Mouse (Mus musculus): ENCODE data around the gene Grin2c. TPM values are rescaled to one million over a fixed set of nuclear protein-coding genes. Genes with fewer than 3 reads are reported as not detected.

Grin2c gene
- total RNA-seq (2023): not detected

GRCm38 (mm10) chr11:115267061-115267883 lies at the start of gene Grin2c:
TSS of gene Grin2c (minus strand) at chr11:115267243.

GRCm38 (mm10) chr11:115306863-115307262 lies 39.8 kb upstream of the Grin2c start, which contains the start of gene Otop2:
TSS of gene Otop2 (plus strand) at chr11:115307163.

GRCm38 (mm10) chr11:115297214-115297826 lies 30.3 kb upstream of the Grin2c start, which contains the start of gene Fads6:
TSS of gene Fads6 (minus strand) at chr11:115297663.

GRCm38 (mm10) chr11:115276780-115277603 lies 9.9 kb upstream of the Grin2c start, which contains the start of gene Fdxr:
TSS of gene Fdxr (minus strand) at chr11:115277050.

Other genes starting within 250 kb of the Grin2c start
- 1 to 10 TPM; 1.1 to 1.7 TPM for gene Cd300ld4, start 240.2 kb downstream of the Grin2c start, total RNA-seq (2023)
- 100 to 1,000 TPM; 259 to 275 TPM for gene Cd300ld5, start 229.5 kb downstream of the Grin2c start, total RNA-seq (2023)
- gene Cd300ld3, start 218.8 kb downstream of the Grin2c start, total RNA-seq (2023): 100 to 1,000 TPM; 153 to 264 TPM
- gene Cd300e, start 205.1 kb downstream of the Grin2c start, total RNA-seq (2023): 100 to 1,000 TPM; 126 to 137 TPM
- 1 to 10 TPM; 1.5 to 1.6 TPM for gene Rab37, start 175.8 kb downstream of the Grin2c start, total RNA-seq (2023)
- gene Cd300lf, start 133.3 kb downstream of the Grin2c start, total RNA-seq (2023): 10 to 100 TPM; 28.8 to 29.9 TPM
- gene Slc9a3r1, start 103.9 kb downstream of the Grin2c start, total RNA-seq (2023): 10 to 100 TPM; 82.4 to 86.6 TPM
- gene Tmem104, start 79.8 kb downstream of the Grin2c start, total RNA-seq (2023): 10 to 100 TPM; 59.0 to 72.0 TPM
- gene Nat9, start 79.4 kb downstream of the Grin2c start, total RNA-seq (2023): 10 to 100 TPM; 16.3 to 18.5 TPM
- gene Fdxr, start 9.8 kb upstream of the Grin2c start, total RNA-seq (2023): 10 to 100 TPM; 10.6 to 12.1 TPM
- 1 to 10 TPM; 1.2 to 1.4 TPM for gene Fads6, start 30.4 kb upstream of the Grin2c start, total RNA-seq (2023)
- not detected for gene Otop2, start 39.9 kb upstream of the Grin2c start, total RNA-seq (2023)
- gene Ush1g, start 54.8 kb upstream of the Grin2c start, total RNA-seq (2023): not detected
- gene Otop3, start 67.5 kb upstream of the Grin2c start, total RNA-seq (2023): not detected
- gene Hid1, start 100.5 kb upstream of the Grin2c start, total RNA-seq (2023): under 1 TPM; 0.45 to 0.73 TPM
- gene Cdr2l, start 114.7 kb upstream of the Grin2c start, total RNA-seq (2023): under 1 TPM; 0.21 to 0.36 TPM
- 10 to 100 TPM; 51.8 to 56.5 TPM for gene Mrpl58, start 136.5 kb upstream of the Grin2c start, total RNA-seq (2023)
- gene Atp5h, start 152.7 kb upstream of the Grin2c start, total RNA-seq (2023): 100 to 1,000 TPM; 227 to 243 TPM
- 10 to 100 TPM; 33.9 to 34.2 TPM for gene Kctd2, start 152.9 kb upstream of the Grin2c start, total RNA-seq (2023)
- not detected for gene Trim80, start 173.3 kb upstream of the Grin2c start, total RNA-seq (2023)
- under 1 TPM in 1 of 2 experiments, not detected in 1; 0.21 TPM for gene Slc16a5, start 195.2 kb upstream of the Grin2c start, total RNA-seq (2023)
- 10 to 100 TPM; 31.8 to 35.1 TPM for gene Armc7, start 208.4 kb upstream of the Grin2c start, total RNA-seq (2023)
- 10 to 100 TPM; 91.6 to 94.8 TPM for gene Nt5c, start 224.6 kb upstream of the Grin2c start, total RNA-seq (2023)
- gene Jpt1, start 247.1 kb upstream of the Grin2c start, total RNA-seq (2023): 100 to 1,000 TPM; 177 to 178 TPM